Mouse (Mus musculus) left cerebral cortex, adult 2 months (tissue): ENCODE measurements at regions not wholly inside any gene's neighbourhood (a gene's known extent, or its start where the extent isn't known, plus 50 kb on each side); places are given as distances from the start of the nearest gene placed in this dataset.
A peak's percentile ranks its signal among the peaks of the same experiment; 100 is the strongest.

Source experiments
- DNase-seq, 2 experiments: peaks; one replicate each; pipeline ENCODE4 v3.0.0; 2021 to 2022; ENCODE audit warnings: low spot score in 2 of 2, mixed read lengths in 1 of 2; ENCODE audit errors: extremely low spot score in 1 of 2
- H3K27ac ChIP-seq: fragments of 200-600 bp; 2 replicates; pipeline ENCODE4 v1.8.1; 2022
- H3K4me3 ChIP-seq: fragments of 200-600 bp; 2 replicates; pipeline ENCODE4 v1.8.1; 2022
- CTCF ChIP-seq: fragments of 200-600 bp; IDR thresholded peaks from 2 replicates; pipeline ENCODE4 v1.8.1; 2022; ENCODE audit warnings: antibody characterized with exemption, mild to moderate bottlenecking, moderate library complexity
- intact Hi-C: fragments of 180-260 bp; cut with DNase I; formaldehyde crosslinking; loops from one replicate; pipeline ENCODE4 v1.15.1; 2025

DNA sequence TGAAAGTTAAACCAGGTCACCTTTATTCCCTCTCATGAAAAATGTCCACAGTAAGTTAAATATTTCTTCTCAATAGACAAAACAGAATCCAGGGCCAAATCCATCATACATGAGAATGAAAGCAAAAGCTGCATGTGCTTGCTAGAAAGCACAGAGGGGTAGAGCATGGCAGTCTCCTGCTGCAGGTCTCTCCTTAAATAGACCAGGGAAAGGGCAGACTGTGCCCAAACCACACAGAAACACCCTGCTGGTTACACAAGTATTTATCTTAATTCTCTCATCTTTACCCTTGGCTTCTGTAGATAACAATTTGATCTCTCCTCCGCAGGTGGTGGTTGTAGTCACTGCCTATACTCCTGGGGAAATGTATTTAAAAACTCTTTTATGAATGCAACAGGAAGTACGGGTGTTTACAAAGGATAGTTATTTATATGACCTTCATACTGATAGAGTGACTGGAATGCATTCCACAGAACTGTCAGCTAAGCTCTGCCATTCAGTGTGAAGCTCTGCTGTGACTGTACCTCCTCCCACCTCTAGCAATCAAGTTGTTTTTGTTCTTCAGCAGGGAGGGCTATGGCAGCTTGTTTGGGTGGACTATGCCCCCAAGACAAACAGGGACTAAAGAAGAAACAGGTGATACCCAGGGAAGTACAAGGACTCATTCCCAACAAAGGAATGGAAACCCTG, 538.4 kb upstream of the Nrsn1 start:
- Histone ChIP-seq H3K27ac (no peak overlapping the region), H3K4me3 (no peak overlapping the region)
- TF ChIP-seq CTCF, result no peak
- no peak for DNase-seq
- intact Hi-C loops, result no loop called here

GRCm38 (mm10) chr13:25793216-25793803, 523.0 kb upstream of the Nrsn1 start:
- no peak overlapping the region for H3K4me3 ChIP-seq
- no peak for DNase-seq
- TF ChIP-seq CTCF, result no peak
- intact Hi-C loops, result no loop called here
- H3K27ac ChIP-seq, result no peak overlapping the region

- TF ChIP-seq CTCF, result no peak
- Histone ChIP-seq H3K4me3 (no peak overlapping the region), H3K27ac (no peak overlapping the region)
- DNase-seq, result no peak
- intact Hi-C loops, result no loop called here
These were observed 510.9 kb upstream of the Nrsn1 start for GRCm38 (mm10) chr13:25781161-25781560.

DNA sequence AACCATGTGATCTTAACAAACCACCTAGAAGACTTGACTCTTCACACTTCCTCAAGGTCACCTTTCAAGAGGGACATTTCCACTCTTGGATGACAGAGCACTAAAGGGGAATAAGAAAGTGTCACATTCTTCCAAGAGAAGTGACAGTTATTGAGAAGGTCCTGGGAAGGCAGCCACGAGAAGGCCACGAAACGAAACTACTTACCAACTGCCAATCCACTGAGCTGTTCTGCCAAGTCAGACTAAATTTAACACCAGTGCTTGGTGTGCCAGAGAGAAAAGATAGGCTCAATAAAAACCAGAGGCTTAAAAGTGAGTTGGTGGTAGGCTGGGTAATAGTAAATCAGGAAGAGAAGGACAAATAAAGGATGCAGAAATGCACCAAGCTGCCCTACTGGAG, 507.4 kb upstream of the Nrsn1 start:
- DNase-seq, result no peak
- no peak overlapping the region for H3K4me3 ChIP-seq
- intact Hi-C loops, result no loop called here
- no peak for TF ChIP-seq CTCF
- H3K27ac ChIP-seq, result no peak overlapping the region

DNA sequence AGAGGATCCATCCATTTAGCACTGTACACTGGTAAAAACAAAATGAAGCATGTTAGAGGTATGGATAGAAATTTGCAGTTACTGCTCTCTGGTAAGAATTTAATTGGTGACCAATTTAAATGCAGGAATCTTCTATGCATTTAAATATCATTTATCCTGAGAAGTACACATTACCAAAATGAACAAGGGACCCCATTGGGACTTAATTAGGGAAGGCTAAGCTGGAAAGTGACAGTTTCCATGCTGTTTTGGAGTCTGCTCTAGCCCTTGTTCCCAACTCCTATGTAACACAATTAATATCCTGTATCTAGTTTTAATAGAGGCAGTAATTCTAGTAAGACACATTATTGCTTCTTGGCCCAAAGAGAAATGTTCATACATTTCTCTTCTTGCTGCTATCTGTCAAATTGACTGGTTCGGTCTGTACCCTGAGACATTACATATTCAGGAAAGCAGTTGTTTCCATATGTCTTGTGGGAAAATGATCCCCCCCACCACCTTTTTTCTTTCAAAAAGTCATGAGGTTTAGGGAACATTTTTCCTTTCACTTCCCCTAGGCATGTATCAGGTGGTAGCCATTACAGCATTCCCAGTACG, 504.4 kb upstream of the Nrsn1 start:
- no peak for TF ChIP-seq CTCF
- DNase-seq, result no peak
- Histone ChIP-seq H3K4me3 (no peak overlapping the region), H3K27ac (no peak overlapping the region)
- intact Hi-C loops, result no loop called here

GRCm38 (mm10) chr13:25754515-25755105, 484.3 kb upstream of the Nrsn1 start:
- no peak overlapping the region for H3K27ac ChIP-seq
- intact Hi-C loops, result no loop called here
- no peak for DNase-seq
- TF ChIP-seq CTCF, result no peak
- H3K4me3 ChIP-seq, result no peak overlapping the region

DNA sequence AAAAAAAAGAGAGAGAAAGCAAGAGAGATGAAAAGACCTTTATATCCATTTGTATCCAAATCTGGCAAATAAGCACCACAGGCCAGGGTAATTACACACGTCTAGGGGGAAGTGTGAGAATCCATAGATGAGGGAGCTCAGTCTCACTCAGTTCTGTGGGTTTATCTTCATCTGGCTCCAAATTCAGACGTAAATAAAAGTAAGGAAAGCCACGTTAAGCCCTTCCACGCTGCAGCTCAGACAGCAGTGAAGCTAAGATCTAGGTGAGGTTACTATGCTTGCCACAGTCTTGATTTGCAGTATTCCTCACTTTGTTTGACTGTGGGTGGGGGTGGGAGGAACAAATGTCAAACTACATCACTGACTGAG, 481.1 kb upstream of the Nrsn1 start:
- no peak for TF ChIP-seq CTCF
- DNase-seq, result no peak
- intact Hi-C loops, result no loop called here
- H3K27ac ChIP-seq, result no peak overlapping the region
- no peak overlapping the region for H3K4me3 ChIP-seq

DNA sequence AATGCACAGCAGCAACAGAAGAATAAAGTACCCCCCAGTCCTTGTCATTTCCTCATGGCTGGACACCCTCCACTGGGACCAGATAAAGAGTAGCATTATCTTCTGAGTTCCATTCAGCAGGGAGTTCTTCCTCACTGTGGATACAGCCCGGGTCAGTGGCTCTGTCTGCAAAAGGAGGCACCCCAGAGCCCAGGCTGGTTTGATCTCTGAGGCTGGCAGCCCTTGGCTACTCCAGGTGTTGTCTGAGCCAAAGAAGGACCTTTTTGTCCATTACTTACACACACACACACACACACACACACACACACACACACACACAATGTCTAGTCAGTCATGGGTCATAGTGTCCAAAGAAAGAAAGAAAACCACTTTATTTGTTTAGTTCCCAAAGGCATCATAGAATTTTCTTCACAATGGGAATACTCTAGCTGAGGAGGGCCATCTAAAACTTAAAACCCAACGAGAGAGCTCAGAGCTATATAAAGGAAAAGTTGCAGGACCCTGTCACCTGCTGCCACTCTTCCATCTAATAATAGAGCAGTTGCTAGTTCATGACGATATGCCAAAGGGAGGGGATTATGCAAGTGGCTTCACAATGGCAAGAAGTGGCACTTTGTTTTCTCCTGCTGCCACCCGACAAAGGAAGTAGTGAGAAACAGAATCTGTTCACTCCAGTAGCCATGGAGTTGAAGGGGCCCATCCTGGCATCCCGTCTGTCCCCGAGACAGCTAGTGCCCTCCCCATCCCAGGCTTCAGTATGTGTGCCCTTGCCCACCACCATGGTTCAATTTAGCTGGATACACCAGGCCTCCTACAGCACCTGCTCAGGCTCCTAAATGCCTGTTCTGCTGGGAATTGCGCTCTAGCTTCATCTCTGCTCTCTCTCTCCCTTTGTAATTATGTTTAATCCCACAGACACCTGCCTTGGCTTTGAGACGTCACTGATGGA, 480.4 kb upstream of the Nrsn1 start:
- TF ChIP-seq CTCF, result no peak
- intact Hi-C loops, result no loop called here
- H3K4me3 ChIP-seq, result no peak overlapping the region
- DNase-seq, result no peak
- H3K27ac ChIP-seq, result no peak overlapping the region

- TF ChIP-seq CTCF, result no peak
- DNase-seq, result no peak
These were observed 468.3 kb upstream of the Nrsn1 start for GRCm38 (mm10) chr13:25738601-25739000.

DNA sequence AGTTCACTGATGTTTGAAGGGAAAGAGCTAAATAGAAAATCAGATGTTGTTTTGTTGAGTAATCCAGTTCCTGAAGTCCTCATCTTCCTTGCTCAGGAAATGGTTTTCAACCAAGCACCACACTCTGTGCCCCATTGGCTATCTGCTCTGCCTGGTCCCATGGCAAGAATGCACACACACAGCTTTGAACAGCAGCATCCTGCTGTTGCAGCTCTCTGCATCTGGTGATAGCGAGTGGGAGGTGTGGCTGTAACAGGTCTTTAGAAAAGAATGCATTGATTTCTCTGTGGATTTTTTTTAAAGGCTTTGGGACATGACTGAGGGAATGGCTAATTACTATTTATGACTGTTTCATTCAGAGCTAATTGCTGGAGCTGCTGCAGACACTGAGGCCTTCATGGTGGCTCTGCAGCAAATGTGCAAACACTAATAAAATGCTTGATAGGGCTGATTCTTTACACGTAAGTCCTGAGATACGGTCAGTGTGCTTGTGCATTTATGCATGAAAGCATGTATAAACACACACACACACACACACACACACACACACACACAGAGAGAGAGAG, 459.1 kb upstream of the Nrsn1 start:
- H3K4me3 ChIP-seq, result no peak overlapping the region

More at GRCm38 (mm10) chr13:25738601-25739000, 468.3 kb upstream of the Nrsn1 start:
- Histone ChIP-seq H3K4me3 (no peak overlapping the region), H3K27ac (no peak overlapping the region)
- intact Hi-C loops, result no loop called here

DNA sequence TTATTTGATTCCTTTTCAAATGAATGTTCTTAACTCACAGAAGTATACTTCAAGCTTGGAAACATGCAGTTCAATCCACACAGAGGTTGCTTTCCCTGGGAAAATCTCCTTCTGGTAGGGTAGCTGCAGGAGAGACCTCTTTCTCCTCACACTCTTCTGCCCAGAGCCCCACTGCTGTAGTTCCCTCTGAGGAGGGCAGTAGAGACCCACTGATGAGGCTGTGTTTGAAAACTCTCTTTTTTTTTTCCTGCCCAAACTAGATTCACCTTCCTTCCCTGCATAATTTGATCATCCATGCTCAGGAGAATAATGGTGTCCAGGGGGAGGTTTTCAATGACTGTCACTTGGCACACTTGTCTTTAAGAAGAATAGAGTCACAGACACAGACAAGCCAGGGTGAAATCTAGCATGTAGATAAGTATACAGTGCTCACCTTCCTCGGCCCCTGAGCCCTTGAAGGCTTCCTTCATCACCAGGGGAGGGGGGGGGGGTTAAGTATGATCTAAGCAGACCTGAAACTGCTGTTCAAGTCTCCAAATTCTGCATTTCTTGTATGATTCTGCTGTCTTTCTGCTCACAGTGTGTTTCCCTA, 457.3 kb upstream of the Nrsn1 start:
- no peak for DNase-seq
- Histone ChIP-seq H3K4me3 (no peak overlapping the region), H3K27ac (no peak overlapping the region)
- intact Hi-C loops, result loop anchor here (5.0 kb wide), 1 partner anchor 705 kb away; no protein-coding TSS in a partner anchor
- peak; percentile 61 for TF ChIP-seq CTCF

More for the DNA sequence above, 459.1 kb upstream of the Nrsn1 start:
- no peak for TF ChIP-seq CTCF
- intact Hi-C loops, result loop anchor here (5.0 kb wide), 1 partner anchor 703 kb away; no protein-coding TSS in a partner anchor
- H3K27ac ChIP-seq, result no peak overlapping the region
- no peak for DNase-seq
